Mouse (Mus musculus): ENCODE measurements at regions not wholly inside any gene's neighbourhood (a gene's known extent, or its start where the extent isn't known, plus 50 kb on each side); places are given as distances from the start of the nearest gene placed in this dataset.

- ATAC-seq (no peak), DNase-seq (ENCODE audit: low spot score) (no peak)
- H3K36me3 ChIP-seq (ENCODE audit: insufficient read depth, low read length) = no peaks in the 10 kb centered on the region
- H3K9me3 ChIP-seq (ENCODE audit: low read length) = no peaks in the 10 kb centered on the region
- no peak overlapping the region for H3K9ac ChIP-seq (replicated peaks; ENCODE audit: low read depth)
- no peaks in the 10 kb centered on the region for H3K27me3 ChIP-seq (replicated peaks; ENCODE audit: insufficient read depth, low read length)
- no peak overlapping the region for H3K4me2 ChIP-seq (replicated peaks; ENCODE audit: low read depth, low read length)
- H3K4me1 ChIP-seq (ENCODE audit: insufficient read depth, low read depth, low read length) = no peaks in the 10 kb centered on the region
- no peak overlapping the region for H3K27ac ChIP-seq (ENCODE audit: low read length)
- 70% methylated on average over 10 of the region's 10 CpGs for WGBS
- TF ChIP-seq EP300 (IDR thresholded peaks at IDR 0.05) = no peak
- TF ChIP-seq CTCF (IDR thresholded peaks at IDR 0.05) = no peak
- no peak overlapping the region for H3K4me3 ChIP-seq (ENCODE audit: low read depth, low read length)
These were observed 368.3 kb upstream of the Zeb2 start for GRCm38 (mm10) chr2:45485477-45485876.

DNA sequence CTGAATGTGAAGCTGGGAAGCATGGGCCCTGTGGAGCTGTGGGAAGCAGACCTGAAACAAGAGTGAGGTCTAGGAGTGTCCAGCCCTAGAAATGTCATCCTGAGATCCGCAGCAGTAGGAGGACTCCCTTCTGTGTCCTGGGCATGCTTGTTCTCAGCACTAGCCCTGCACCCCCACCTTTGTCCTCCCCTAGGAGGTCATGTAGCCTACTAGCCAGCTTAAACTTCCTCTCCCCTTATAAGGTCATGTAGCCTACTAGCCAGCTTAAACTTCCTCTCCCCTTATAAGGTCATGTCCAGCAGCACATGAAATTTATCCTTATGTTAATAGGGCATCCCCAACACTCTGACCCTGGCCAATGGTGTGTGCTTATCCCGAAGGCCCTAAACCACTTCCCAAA is 363.5 kb upstream of the Zeb2 start:
- ATAC-seq = no peak
- 75% methylated on average over 2 of the region's 2 CpGs for WGBS
- H3K36me3 ChIP-seq (ENCODE audit: insufficient read depth, low read length) = no peaks in the 10 kb centered on the region

DNA sequence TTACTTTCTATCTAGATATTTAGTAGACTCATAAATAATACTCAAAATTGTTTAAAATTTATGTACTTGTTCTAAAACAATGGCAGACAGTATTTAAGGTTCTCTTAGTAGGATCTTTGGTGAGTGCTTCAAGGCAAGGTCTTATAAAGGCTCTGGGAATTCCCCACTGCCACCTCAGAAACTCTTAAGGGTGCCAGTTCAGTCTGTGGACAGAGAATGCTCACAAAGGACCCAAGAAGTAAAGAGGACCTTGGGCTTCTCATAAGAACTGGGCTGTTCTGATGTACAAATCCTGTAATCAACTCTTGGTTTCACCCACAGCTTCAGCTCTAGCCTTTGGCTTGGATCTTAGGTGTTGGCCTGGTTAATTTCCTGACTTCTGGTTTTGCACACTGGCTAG is 358.8 kb upstream of the Zeb2 start:
- TF ChIP-seq CTCF (IDR thresholded peaks at IDR 0.05) = no peak
- Histone ChIP-seq H3K4me2 (replicated peaks; ENCODE audit: low read depth, low read length) (no peak overlapping the region), H3K27ac (ENCODE audit: low read length) (no peak overlapping the region), H3K36me3 (ENCODE audit: insufficient read depth, low read length) (no peaks in the 10 kb centered on the region), H3K9ac (replicated peaks; ENCODE audit: low read depth) (no peak overlapping the region), H3K9me3 (ENCODE audit: low read length) (no peaks in the 10 kb centered on the region), H3K27me3 (replicated peaks; ENCODE audit: insufficient read depth, low read length) (no peaks in the 10 kb centered on the region), H3K4me1 (ENCODE audit: insufficient read depth, low read depth, low read length) (no peaks in the 10 kb centered on the region), H3K4me3 (ENCODE audit: low read depth, low read length) (no peak overlapping the region)
- no peak for DNase-seq (ENCODE audit: low spot score)
- ATAC-seq = no peak

More for the DNA sequence above, 363.5 kb upstream of the Zeb2 start:
- H3K4me1 ChIP-seq (ENCODE audit: insufficient read depth, low read depth, low read length) = no peaks in the 10 kb centered on the region
- no peak overlapping the region for H3K4me3 ChIP-seq (ENCODE audit: low read depth, low read length)
- H3K9me3 ChIP-seq (ENCODE audit: low read length) = no peaks in the 10 kb centered on the region
- no peaks in the 10 kb centered on the region for H3K27me3 ChIP-seq (replicated peaks; ENCODE audit: insufficient read depth, low read length)
- no peak overlapping the region for H3K4me2 ChIP-seq (replicated peaks; ENCODE audit: low read depth, low read length)
- DNase-seq (ENCODE audit: low spot score) = no peak
- TF ChIP-seq EP300 (IDR thresholded peaks at IDR 0.05) = no peak
- no peak for TF ChIP-seq CTCF (IDR thresholded peaks at IDR 0.05)
- H3K9ac ChIP-seq (replicated peaks; ENCODE audit: low read depth) = no peak overlapping the region
- H3K27ac ChIP-seq (ENCODE audit: low read length) = no peak overlapping the region

DNA sequence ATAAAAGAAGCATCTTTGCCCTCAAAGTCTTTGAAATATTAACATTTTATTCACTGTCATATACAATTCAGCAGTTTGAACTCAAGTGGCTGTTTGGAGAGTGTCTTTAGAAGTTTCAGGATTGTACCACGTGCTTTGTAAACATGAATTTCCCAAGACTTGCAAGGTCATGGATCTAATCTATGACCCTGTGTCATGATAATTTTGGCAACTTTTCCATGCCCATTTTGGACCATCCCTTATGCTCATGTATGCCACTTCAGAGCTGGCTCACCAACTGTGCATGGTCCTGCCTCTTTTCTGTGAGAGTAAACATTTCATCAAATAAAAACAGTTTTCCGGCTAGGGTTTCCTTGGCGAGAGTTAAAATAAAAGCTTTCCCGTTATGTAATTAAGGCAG is 347.1 kb upstream of the Zeb2 start:
- no peak for TF ChIP-seq EP300 (IDR thresholded peaks at IDR 0.05)
- no peak for TF ChIP-seq CTCF (IDR thresholded peaks at IDR 0.05)
- Histone ChIP-seq H3K9ac (replicated peaks; ENCODE audit: low read depth) (no peak overlapping the region), H3K9me3 (ENCODE audit: low read length) (no peaks in the 10 kb centered on the region), H3K27me3 (replicated peaks; ENCODE audit: insufficient read depth, low read length) (no peaks in the 10 kb centered on the region), H3K27ac (ENCODE audit: low read length) (no peak overlapping the region), H3K4me1 (ENCODE audit: insufficient read depth, low read depth, low read length) (no peaks in the 10 kb centered on the region), H3K4me2 (replicated peaks; ENCODE audit: low read depth, low read length) (no peak overlapping the region), H3K4me3 (ENCODE audit: low read depth, low read length) (no peak overlapping the region), H3K36me3 (ENCODE audit: insufficient read depth, low read length) (no peaks in the 10 kb centered on the region)
- DNase-seq (ENCODE audit: low spot score) = no peak
- 56% methylated on average over 4 of the region's 4 CpGs for WGBS
- ATAC-seq = no peak

DNA sequence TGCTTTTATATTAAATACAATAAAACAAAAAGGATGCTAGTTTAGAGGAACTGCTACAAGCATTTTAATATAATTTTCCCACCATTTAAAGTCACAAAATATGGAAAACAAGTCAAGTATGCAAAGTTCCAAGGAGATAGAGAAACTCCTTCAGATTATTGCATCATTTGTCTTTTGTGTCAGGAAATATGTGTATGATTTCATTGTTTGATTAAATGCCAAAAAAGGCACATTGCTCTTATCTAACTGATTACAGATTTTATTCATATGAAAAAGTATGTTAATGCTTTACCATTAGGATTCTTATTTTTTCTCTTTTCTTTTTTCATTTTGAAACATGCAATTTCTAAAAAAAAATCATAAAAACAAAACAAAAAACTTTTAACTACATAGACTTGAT is 342.2 kb upstream of the Zeb2 start:
- no peaks in the 10 kb centered on the region for H3K9me3 ChIP-seq (ENCODE audit: low read length)
- ATAC-seq = no peak
- H3K27me3 ChIP-seq (replicated peaks; ENCODE audit: insufficient read depth, low read length) = no peaks in the 10 kb centered on the region
- H3K9ac ChIP-seq (replicated peaks; ENCODE audit: low read depth) = no peak overlapping the region
- H3K4me2 ChIP-seq (replicated peaks; ENCODE audit: low read depth, low read length) = no peak overlapping the region
- H3K27ac ChIP-seq (ENCODE audit: low read length) = no peak overlapping the region
- H3K36me3 ChIP-seq (ENCODE audit: insufficient read depth, low read length) = no peaks in the 10 kb centered on the region
- TF ChIP-seq CTCF (IDR thresholded peaks at IDR 0.05) (no peak), EP300 (IDR thresholded peaks at IDR 0.05) (no peak)
- H3K4me1 ChIP-seq (ENCODE audit: insufficient read depth, low read depth, low read length) = no peaks in the 10 kb centered on the region
- DNase-seq (ENCODE audit: low spot score) = peak; percentile 10
- H3K4me3 ChIP-seq (ENCODE audit: low read depth, low read length) = no peak overlapping the region

GRCm38 (mm10) chr2:45454811-45455210 is 337.6 kb upstream of the Zeb2 start:
- Histone ChIP-seq H3K9ac (replicated peaks; ENCODE audit: low read depth) (no peak overlapping the region), H3K4me2 (replicated peaks; ENCODE audit: low read depth, low read length) (no peak overlapping the region), H3K27me3 (replicated peaks; ENCODE audit: insufficient read depth, low read length) (no peaks in the 10 kb centered on the region), H3K9me3 (ENCODE audit: low read length) (no peaks in the 10 kb centered on the region), H3K4me3 (ENCODE audit: low read depth, low read length) (no peak overlapping the region), H3K27ac (ENCODE audit: low read length) (no peak overlapping the region), H3K36me3 (ENCODE audit: insufficient read depth, low read length) (no peaks in the 10 kb centered on the region), H3K4me1 (ENCODE audit: insufficient read depth, low read depth, low read length) (no peaks in the 10 kb centered on the region)
- DNase-seq (ENCODE audit: low spot score) (no peak), ATAC-seq (no peak)
- TF ChIP-seq EP300 (IDR thresholded peaks at IDR 0.05) = no peak
- no peak for TF ChIP-seq CTCF (IDR thresholded peaks at IDR 0.05)
- WGBS = 84% methylated on average over 2 of the region's 2 CpGs

DNA sequence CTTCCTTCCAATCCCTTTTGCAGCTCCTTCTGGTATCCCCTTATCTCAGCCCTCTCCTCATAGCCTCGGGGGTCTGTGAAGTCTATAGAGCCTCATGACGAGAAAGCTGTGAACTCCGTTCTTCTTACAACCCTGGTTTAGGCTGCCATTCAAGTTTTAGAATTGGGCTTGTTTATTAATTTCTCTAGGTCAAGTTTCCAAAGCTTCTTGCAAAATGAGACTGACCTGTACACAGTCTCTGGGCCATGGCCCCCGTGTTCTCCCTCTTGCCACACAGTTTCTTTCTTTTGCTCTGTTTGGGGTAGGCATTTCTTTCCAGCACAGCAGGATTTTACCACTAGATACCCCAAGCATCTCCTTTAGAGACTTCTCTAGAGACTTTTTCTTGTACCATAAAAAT is 322.0 kb upstream of the Zeb2 start:
- DNase-seq (ENCODE audit: low spot score) = peak; percentile 67
- Histone ChIP-seq H3K9me3 (ENCODE audit: low read length) (no peaks in the 10 kb centered on the region), H3K36me3 (ENCODE audit: insufficient read depth, low read length) (no peaks in the 10 kb centered on the region), H3K4me3 (ENCODE audit: low read depth, low read length) (no peak overlapping the region), H3K27me3 (replicated peaks; ENCODE audit: insufficient read depth, low read length) (no peaks in the 10 kb centered on the region), H3K9ac (replicated peaks; ENCODE audit: low read depth) (no peak overlapping the region), H3K27ac (ENCODE audit: low read length) (0 out of 2 replicates have a peak overlapping the region, but pooled peaks have one; percentile 34), H3K4me2 (replicated peaks; ENCODE audit: low read depth, low read length) (no peak overlapping the region; the same call in 1 of the 2 replicates), H3K4me1 (ENCODE audit: insufficient read depth, low read depth, low read length) (no peaks in the 10 kb centered on the region; the same call in 1 of the 2 replicates)
- WGBS = 39% methylated on average over 4 of the region's 4 CpGs
- peak; percentile 17; the same call in 1 of the 2 replicates for ATAC-seq
- no peak for TF ChIP-seq EP300 (IDR thresholded peaks at IDR 0.05)
- no peak for TF ChIP-seq CTCF (IDR thresholded peaks at IDR 0.05)

Measured in lung, postnatal 0 days (tissue).